Mouse (Mus musculus): ENCODE measurements around the gene Als2.

Als2 gene

GRCm38 (mm10) chr1:59236856-59237441, at the start of gene Als2:
Gene Als2, minus strand, starts transcription at chr1:59237231.
- DNase-seq (ENCODE audit: low read depth), result peak; percentile 98

- peak; percentile 32 for DNase-seq (ENCODE audit: low read depth)
These were observed 49.4 kb upstream of the Als2 start for GRCm38 (mm10) chr1:59286316-59286850.

GRCm38 (mm10) chr1:59285880-59286279, 48.8 kb upstream of the Als2 start:
- no peak for DNase-seq (ENCODE audit: low read depth)

GRCm38 (mm10) chr1:59272189-59272588, 35.2 kb upstream of the Als2 start:
- DNase-seq (ENCODE audit: low read depth), result no peak

- DNase-seq (ENCODE audit: low read depth), result no peak
These were observed 33.1 kb upstream of the Als2 start for GRCm38 (mm10) chr1:59269951-59270689.

GRCm38 (mm10) chr1:59269466-59269865, 32.4 kb upstream of the Als2 start:
- no peak for DNase-seq (ENCODE audit: low read depth)

- DNase-seq (ENCODE audit: low read depth), result no peak
These were observed 31.9 kb upstream of the Als2 start for GRCm38 (mm10) chr1:59268931-59269330.

GRCm38 (mm10) chr1:59257736-59258135, 20.7 kb upstream of the Als2 start:
- DNase-seq (ENCODE audit: low read depth), result no peak

- no peak for DNase-seq (ENCODE audit: low read depth)
These were observed 19.8 kb upstream of the Als2 start, which contains the start of gene Cdk15 for GRCm38 (mm10) chr1:59256751-59257231. Gene Cdk15, plus strand, starts transcription at chr1:59256906.

- DNase-seq (ENCODE audit: low read depth), result no peak
These were observed 16.4 kb upstream of the Als2 start for GRCm38 (mm10) chr1:59253301-59253909.

GRCm38 (mm10) chr1:59252762-59253161, 15.7 kb upstream of the Als2 start:
- no peak for DNase-seq (ENCODE audit: low read depth)

- peak; percentile 22 for DNase-seq (ENCODE audit: low read depth)
These were observed 10.6 kb upstream of the Als2 start for GRCm38 (mm10) chr1:59247602-59248001.

GRCm38 (mm10) chr1:59243770-59244169, 6.7 kb upstream of the Als2 start:
- DNase-seq (ENCODE audit: low read depth), result no peak

- peak; percentile 78 for DNase-seq (ENCODE audit: low read depth)
These were observed 682 bp upstream of the Als2 start for GRCm38 (mm10) chr1:59237614-59238211.

GRCm38 (mm10) chr1:59229187-59229586, 7.8 kb downstream of the Als2 start:
- no peak for DNase-seq (ENCODE audit: low read depth)

- DNase-seq (ENCODE audit: low read depth), result no peak
These were observed 8.5 kb downstream of the Als2 start for GRCm38 (mm10) chr1:59228552-59228951.

- DNase-seq (ENCODE audit: low read depth), result no peak
These were observed 14.8 kb downstream of the Als2 start for GRCm38 (mm10) chr1:59222101-59222825.

GRCm38 (mm10) chr1:59221591-59221990, 15.4 kb downstream of the Als2 start:
- no peak for DNase-seq (ENCODE audit: low read depth)

- no peak for DNase-seq (ENCODE audit: low read depth)
These were observed 16.7 kb downstream of the Als2 start for GRCm38 (mm10) chr1:59220371-59220770.

GRCm38 (mm10) chr1:59215446-59215845, 21.6 kb downstream of the Als2 start:
- DNase-seq (ENCODE audit: low read depth), result no peak

- DNase-seq (ENCODE audit: low read depth), result no peak
These were observed 24.1 kb downstream of the Als2 start for GRCm38 (mm10) chr1:59212951-59213350.
